Mouse (Mus musculus): ENCODE measurements around the gene Ccdc84.

Ccdc84 gene

GRCm38 (mm10) chr9:44361190-44361917 lies 57.0 kb downstream of the Ccdc84 start, which contains the start of gene Vps11:
Gene Vps11, minus strand, starts transcription at chr9:44361670.
- DNase-seq, result peak; percentile 95
